In genomic region chr8:117085521-117085920, GRCm38 (mm10) we compare ENCODE assay signal across 11 mouse cellular contexts. TPM values are rescaled to one million over a fixed set of nuclear protein-coding genes. Genes with fewer than 3 reads are reported as not detected.
DNase-seq lines count a peak whose midpoint lies in the region; ATAC-seq lines count a peak whose summit lies in the region.
"Had no signal": no experiment of that assay in that cellular context is flagged by ENCODE, and none has a peak within 500 bp of the region (broad histone marks: within the 10 kb centered on the region; RNA-seq: fewer than 3 reads in every experiment).

No protein-coding gene starts in this region.

- no peaks in the 10 kb centered on the region for H3K36me3 ChIP-seq in heart, embryonic 12.5 days
- no peaks in the 10 kb centered on the region for H3K36me3 ChIP-seq in liver, embryonic 13.5 days
- no peaks in the 10 kb centered on the region for H3K36me3 ChIP-seq in midbrain, embryonic 11.5 days (ENCODE audit: control insufficient read depth, insufficient read depth, low read length)
- H3K36me3 ChIP-seq: limb, embryonic 13.5 days had no signal

- no peak overlapping the region for H3K9ac ChIP-seq in heart, embryonic 12.5 days
- H3K9ac ChIP-seq in liver, embryonic 13.5 days, result peak overlapping the region; percentile 42
- no peak overlapping the region for H3K9ac ChIP-seq in midbrain, embryonic 11.5 days (ENCODE audit: low read length)
- H3K9ac ChIP-seq: limb, embryonic 13.5 days had no signal

- H3K4me1 ChIP-seq in heart, embryonic 12.5 days (replicated peaks), result peaks cover 40% of the 10 kb centered on the region
- peaks cover 97% of the 10 kb centered on the region for H3K4me1 ChIP-seq in liver, embryonic 13.5 days (replicated peaks)
- no peaks in the 10 kb centered on the region for H3K4me1 ChIP-seq in midbrain, embryonic 11.5 days (ENCODE audit: control insufficient read depth, insufficient read depth, low read length)
- H3K4me1 ChIP-seq: limb, embryonic 13.5 days had no signal

- ATAC-seq in heart, embryonic 12.5 days (ENCODE audit: insufficient number of reproducible peaks, low FRiP score), result peak; percentile 87
- peak; percentile 94 for ATAC-seq in liver, embryonic 13.5 days (ENCODE audit: low read depth)
- no peak for ATAC-seq in midbrain, embryonic 11.5 days (ENCODE audit: low FRiP score)

- peak overlapping the region; percentile 25; the same call in 1 of the 2 replicates for H3K4me2 ChIP-seq in heart, embryonic 12.5 days
- peak overlapping the region; percentile 57 for H3K4me2 ChIP-seq in liver, embryonic 13.5 days
- no peak overlapping the region for H3K4me2 ChIP-seq in midbrain, embryonic 11.5 days
- H3K4me2 ChIP-seq: limb, embryonic 13.5 days had no signal

- intact Hi-C loops in heart, postnatal 36 days (cut with DNase I), result no loop called here

- no peak for DNase-seq in heart, postnatal 36 days
- DNase-seq in urinary bladder, adult 18-20 months (ENCODE audit: low spot score in 2 of 2), result peak; percentile 35 to 70
- DNase-seq in urinary bladder, postnatal 10 days (ENCODE audit: low spot score), result no peak
- peak; percentile 82 for DNase-seq in liver, embryonic 13.5 days
- DNase-seq in midbrain, embryonic 11.5 days (ENCODE audit: low spot score, missing footprints), result no peak
- DNase-seq in left cerebral cortex, adult 9 months (ENCODE audit: low spot score in 2 of 2), result no peak
- no peak for DNase-seq in testis, postnatal 14 days (ENCODE audit: low spot score)

- H3K4me3 ChIP-seq in heart, embryonic 12.5 days, result no peak overlapping the region
- H3K4me3 ChIP-seq in liver, embryonic 13.5 days (replicated peaks), result peak overlapping the region; percentile 14
- H3K4me3 ChIP-seq in midbrain, embryonic 11.5 days (ENCODE audit: low read depth, low read length), result no peak overlapping the region
- H3K4me3 ChIP-seq: limb, embryonic 13.5 days; myocyte had no signal

- no peaks in the 10 kb centered on the region; the same call in 1 of the 2 replicates for H3K27me3 ChIP-seq in heart, embryonic 12.5 days (replicated peaks)
- H3K27me3 ChIP-seq in liver, embryonic 13.5 days, result peaks cover 12% of the 10 kb centered on the region
- H3K27me3 ChIP-seq in midbrain, embryonic 11.5 days (ENCODE audit: control insufficient read depth, insufficient read depth, low read length), result no peaks in the 10 kb centered on the region

- peak overlapping the region; percentile 70 for H3K27ac ChIP-seq in heart, embryonic 12.5 days (ENCODE audit: poor library complexity, severe bottlenecking)
- H3K27ac ChIP-seq in liver, embryonic 13.5 days, result peak overlapping the region; percentile 90
- no peak overlapping the region for H3K27ac ChIP-seq in midbrain, embryonic 11.5 days (ENCODE audit: low read depth, low read length)
- H3K27ac ChIP-seq: limb, embryonic 13.5 days had no signal

- no peaks in the 10 kb centered on the region for H3K9me3 ChIP-seq in heart, embryonic 12.5 days (replicated peaks)
- no peaks in the 10 kb centered on the region for H3K9me3 ChIP-seq in liver, embryonic 13.5 days (replicated peaks)
- H3K9me3 ChIP-seq in midbrain, embryonic 11.5 days (ENCODE audit: control insufficient read depth, low read length), result no peaks in the 10 kb centered on the region
- H3K9me3 ChIP-seq: limb, embryonic 13.5 days had no signal

- whole genome bisulfite sequencing in heart, embryonic 12.5 days, result 6% methylated on average over 8 of the region's 8 CpGs
- 4% methylated on average over 8 of the region's 8 CpGs for WGBS in liver, embryonic 13.5 days (ENCODE audit: insufficient replicate concordance)
- 68% methylated on average over 8 of the region's 8 CpGs for WGBS in midbrain, embryonic 11.5 days

RNA-seq across cellular contexts. Expression of gene Pkd1l2, which starts 3.3 kb away (rescaled TPM):
- 0.11 TPM in 1 of 2 replicates, not detected in the other for polyA plus RNA-seq in heart, embryonic 12.5 days (2016; fragmentation: Nextera tagmentation; extraction: Ambion mirVana)
- total RNA-seq in heart, postnatal 36 days (2021), result under 1 TPM in 1 of 2 experiments, not detected in 1; 0.08 TPM
- 0.03 TPM in 1 of 2 replicates, not detected in the other for polyA plus RNA-seq in liver, embryonic 13.5 days (2015; fragmentation: Nextera tagmentation; extraction: Ambion mirVana)
- not detected in 2 replicates for polyA plus RNA-seq in midbrain, embryonic 11.5 days (2014; fragmentation: Nextera tagmentation; extraction: Ambion mirVana)
- polyA plus RNA-seq: embryonic facial prominence, embryonic 11.5 days; limb, embryonic 13.5 days had no signal

RNA-seq across cellular contexts. Expression of gene Bco1, which starts 10.1 kb away (rescaled TPM):
- 0.08 and 0.34 TPM in 2 replicates for polyA plus RNA-seq in heart, embryonic 12.5 days (2016; fragmentation: Nextera tagmentation; extraction: Ambion mirVana)
- not detected for total RNA-seq in heart, postnatal 36 days (2021)
- 8.1 and 9.2 TPM in 2 replicates for polyA plus RNA-seq in liver, embryonic 13.5 days (2015; fragmentation: Nextera tagmentation; extraction: Ambion mirVana)
- 0.18 and 0.28 TPM in 2 replicates for polyA plus RNA-seq in midbrain, embryonic 11.5 days (2014; fragmentation: Nextera tagmentation; extraction: Ambion mirVana)

Comparison
In these comparisons a context has a peak if more than half of its experiments do, and no peak if none do; other contexts are left out.
1. DNase-seq: peak in urinary bladder, adult 18-20 months (2 of 2) and liver, embryonic 13.5 days (single experiment); none in heart, postnatal 36 days (0 of 2), urinary bladder, postnatal 10 days (single experiment), midbrain, embryonic 11.5 days (single experiment), left cerebral cortex, adult 9 months (0 of 2) and testis, postnatal 14 days (single experiment).